Mouse (Mus musculus) induced T-regulatory cell, adult 2 months (primary cell): ENCODE results near the gene Atp10a.
A peak's percentile ranks its signal among the peaks of the same experiment; 100 is the strongest.

Experiments
- DNase-seq: peaks from one replicate; pipeline ENCODE4 v3.0.0-alpha.2; 2012; ENCODE audit warnings: low read depth

The Atp10a gene

DNA sequence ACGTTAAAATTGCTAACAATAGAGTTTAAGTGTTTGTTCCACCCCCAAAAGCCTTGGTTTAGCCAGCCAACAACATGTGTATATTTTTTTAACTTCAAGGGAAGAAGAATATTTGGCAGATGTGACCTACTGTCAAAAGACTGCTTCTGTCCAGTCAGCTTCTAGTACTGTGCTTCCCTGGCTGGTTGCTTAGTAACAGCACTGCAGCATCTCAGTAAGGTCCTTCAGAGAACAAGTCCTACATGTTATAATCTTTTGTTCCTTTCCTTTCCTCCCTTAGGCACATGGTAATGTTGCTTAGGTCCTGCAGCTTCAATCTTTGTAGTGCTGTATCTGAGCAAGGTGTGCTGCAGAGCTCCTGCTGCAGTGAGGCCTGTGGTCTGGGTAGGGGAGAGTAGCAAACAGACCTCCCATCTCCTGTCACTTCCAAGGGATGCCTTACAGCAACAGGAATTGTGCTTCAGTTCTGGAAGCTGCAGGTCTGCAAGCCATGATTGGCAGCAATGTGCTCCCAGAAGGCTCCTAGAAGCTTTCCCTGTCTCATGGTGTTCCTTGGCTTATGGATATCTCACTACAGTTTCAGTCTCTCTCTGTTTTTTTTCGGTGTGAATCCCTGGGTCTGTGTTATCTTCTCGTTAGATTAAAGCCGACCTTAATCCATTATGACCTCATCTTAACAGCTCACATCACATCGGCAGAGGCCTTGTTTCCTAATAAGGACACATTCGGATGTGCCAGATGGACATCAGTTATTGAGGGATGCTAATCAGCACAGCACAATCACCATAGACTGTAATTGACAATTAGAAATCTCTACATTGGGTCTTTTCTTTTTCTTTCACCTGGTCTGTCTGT is 34.3 kb downstream of the Atp10a start:
- no peak for DNase-seq

DNA sequence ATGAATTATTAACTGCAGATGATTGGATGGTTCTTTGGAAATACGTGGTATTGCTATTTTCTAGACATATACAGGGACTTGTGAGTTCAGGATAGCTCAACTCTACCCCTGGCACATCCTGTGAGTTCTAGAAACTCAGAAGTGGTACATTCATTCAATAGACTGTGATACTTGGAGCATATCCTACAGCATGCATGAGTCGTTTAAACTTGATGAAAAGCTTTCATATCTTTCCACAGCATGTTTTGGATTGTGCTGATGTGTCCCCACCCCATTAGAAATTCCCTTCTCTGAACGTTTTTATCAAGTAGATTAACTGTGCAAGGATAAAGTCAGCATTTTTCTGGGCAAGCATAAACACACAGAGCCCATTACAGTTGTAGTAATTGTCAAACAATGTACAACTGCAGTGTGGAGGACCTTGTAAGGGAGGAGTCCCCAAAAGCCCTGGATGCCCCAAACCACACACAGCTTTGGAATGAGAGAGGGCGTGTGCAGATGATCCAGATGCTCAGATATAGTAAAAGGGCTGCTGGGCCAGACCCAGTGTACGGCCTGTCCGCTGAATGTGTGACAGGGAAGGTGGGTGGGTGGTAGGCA is 35.1 kb downstream of the Atp10a start:
- no peak for DNase-seq

DNA sequence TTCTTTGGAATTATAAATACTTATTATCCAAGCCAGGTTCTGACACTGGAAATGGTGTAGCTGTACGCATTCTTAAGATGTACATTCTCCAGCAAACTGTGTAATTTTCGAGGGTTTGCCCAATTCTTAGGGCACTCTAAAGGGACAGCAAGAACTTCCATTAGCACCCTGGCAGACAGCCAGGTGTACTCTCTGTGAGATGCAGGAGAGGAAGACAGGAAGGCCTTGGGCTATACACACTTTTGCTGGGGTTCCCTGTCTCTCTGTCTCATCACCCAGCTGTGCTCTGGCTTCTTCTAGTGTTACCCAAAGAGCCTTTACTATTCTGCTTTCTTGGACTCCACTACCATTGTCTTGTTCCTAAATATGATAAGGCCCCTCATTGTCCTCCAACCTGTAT is 36.7 kb downstream of the Atp10a start:
- DNase-seq, result no peak

DNA sequence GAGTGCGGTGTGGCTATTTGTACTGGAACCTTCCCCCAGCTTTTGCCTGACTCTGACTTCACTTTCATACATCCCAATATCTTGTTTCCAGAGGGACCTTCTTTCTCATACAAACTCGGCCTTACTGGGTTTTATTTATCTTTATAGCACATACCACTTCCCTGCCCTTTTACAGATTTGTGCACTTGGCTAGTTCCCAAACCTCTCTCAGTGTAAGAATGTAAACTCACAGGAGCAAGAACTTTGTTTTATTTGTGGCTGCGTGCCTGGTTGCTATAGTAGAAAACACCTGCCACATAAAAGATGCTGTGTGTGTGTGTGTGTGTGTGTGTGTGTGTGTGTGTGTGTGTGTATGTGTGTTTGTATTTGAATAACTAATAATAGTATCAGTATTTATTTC is 37.4 kb downstream of the Atp10a start:
- no peak for DNase-seq

DNA sequence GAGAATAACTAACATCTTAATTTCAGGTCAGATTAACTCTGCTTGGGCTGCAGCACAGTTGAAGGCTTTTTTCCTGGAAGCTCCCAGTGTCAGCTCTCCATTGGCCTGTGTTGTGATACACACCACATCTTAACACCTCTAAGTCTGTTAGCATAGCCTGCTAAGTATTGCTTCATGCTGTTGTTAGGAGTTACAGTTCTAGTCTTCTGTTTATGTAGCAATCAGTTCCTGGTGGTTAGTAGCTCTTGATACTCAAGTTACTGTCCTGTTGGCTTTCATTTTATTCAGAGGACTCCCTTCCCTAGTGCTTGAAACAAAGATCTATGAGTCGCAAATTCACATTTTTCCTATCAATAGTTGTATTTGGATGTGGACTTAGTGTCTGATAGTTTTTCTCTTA is 39.7 kb downstream of the Atp10a start:
- no peak for DNase-seq

DNA sequence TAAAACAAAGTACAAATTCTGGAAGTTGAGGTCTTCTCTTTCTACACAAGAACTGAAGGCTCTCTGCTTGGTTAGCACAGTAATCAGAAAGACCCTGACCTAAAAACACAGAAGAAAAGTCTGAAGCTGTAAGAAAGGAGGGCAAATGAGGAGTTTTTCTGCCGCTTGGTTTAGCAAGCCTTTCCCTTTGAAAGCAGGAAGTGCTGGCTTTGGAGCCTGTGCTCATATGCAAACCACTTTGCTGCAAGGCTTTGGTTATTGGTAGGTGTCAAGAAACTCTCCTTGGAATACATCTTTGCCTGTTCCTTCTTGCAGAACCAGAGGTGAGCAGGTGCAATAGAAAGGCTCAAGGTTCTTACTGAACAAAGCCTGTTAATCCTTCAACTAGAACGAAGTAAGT is 41.1 kb downstream of the Atp10a start:
- DNase-seq, result peak; percentile 43

DNA sequence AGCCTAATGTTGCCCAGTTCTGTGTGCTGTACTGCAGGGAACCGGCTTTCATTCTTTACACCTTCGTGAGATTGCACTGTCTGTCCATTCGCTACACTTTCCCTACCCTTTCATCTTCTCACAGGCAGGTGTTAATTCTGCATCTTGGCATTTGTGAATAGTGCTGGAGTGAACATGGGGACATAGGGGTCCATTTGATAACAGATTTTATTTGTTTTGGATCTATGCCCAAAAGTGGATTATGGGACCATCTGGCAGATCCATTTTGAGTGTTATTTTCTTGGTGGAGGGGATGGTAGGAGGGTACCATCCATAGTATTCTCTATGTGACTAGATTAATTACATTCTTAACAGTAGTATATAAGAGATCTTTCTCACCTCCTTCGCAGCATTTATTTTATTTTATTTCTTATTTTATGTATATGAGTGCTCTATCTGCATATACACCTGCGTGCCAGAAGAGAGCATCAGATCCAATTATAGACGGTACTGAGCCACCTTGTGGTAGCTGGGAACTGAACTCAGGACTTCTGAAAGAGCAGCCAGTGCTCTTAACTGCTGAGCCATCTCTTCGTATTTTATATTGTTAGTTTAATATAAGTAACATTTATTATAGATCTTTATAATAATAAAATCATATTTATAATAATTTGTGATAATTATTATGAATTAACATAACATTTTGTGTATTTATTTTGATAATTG is 42.9 kb downstream of the Atp10a start:
- DNase-seq, result peak; percentile 31

DNA sequence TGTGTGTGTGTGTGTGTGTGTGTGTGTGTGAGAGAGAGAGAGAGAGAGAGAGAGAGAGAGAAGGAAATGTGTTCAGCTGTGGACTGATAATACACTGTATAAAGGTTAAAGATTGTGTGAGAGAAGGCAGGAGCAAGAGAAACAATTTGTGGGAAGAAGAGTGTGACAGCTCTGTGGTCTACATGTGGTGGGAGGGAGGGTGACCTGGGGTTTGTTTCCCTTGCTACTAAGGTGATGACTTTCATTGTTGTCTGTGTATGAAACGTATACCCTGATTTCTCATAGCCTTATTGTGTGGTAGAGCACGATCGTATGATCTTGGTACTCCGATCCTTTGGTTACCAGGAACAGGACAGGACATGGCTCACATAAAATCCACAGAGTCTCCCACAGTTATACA is 45.3 kb downstream of the Atp10a start:
- peak; percentile 42 for DNase-seq

DNA sequence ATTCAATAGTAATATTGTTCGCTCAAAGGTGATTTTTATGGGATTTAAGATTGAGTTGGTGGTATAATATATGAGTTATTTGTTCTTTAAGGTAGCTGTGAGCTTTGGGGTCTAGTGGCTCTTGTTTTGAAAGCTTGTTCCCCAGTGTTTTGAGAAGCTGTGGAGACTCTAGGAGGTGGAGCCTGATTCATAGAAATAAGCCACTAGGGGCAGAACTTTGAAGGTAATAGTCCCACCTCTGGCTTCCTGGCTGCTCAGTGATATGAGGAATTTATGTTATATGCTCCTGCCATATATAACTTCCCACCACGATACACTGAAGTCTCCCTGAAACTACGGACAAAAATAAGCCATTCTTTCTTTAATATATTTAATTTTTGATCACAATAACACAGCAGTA is 49.2 kb downstream of the Atp10a start:
- DNase-seq, result no peak

DNA sequence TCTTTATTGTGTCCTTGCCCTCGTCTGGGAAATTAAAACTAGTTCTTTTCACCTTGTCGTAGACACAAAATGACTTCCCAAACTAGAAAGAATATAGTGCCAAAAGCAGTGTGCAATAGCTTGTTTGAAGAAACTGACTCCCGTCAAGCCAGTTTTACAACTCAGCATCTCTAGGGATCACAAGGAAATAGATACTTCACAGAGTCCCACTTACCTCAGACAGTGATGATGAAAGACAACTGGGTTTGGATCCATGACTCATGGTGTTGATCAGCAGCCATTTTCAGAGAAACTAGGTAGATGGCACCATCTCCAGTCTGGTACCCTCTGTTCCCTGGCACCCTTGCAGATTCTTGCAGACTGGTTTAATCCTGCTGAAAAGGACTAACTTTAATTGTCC is 53.3 kb downstream of the Atp10a start:
- DNase-seq, result no peak

DNA sequence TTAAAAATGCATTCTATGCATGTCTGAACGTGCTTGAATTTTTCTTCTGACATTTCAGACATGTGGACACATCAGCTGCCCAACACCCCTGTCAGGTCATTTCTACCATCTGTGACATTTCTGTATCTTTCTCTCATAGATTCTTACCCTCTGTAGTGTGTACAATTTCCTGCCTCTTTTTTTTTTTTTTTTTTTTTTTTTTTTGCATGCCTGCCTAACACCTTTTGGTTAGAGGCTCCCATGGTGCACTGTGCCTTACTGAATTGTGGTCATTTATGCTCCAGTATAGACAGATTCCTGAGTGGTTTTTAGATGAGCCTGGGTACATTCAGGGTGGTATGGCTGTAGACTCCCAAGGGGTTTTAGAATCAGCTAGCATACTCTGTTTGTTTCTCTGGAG is 54.3 kb downstream of the Atp10a start:
- peak; percentile 49 for DNase-seq

DNA sequence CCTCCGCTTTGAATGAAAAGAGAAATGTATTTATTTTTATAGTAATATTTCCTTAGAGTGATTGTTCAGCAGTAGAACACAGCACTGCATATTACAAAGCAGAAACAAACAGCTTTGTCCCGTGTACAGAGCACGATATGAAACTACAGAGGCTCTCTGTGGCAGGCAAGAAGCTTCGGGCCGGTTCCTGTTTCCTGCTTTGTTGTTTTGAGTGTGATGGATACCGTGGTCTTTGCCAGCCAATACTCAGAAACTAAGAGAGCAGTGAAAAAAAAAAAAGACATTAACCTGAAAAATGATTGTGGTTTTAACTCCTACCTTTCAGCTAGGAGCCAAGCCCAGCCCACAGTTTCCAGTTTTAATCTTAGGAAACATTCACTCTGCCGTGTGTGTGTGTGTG is 55.8 kb downstream of the Atp10a start:
- DNase-seq, result peak; percentile 76

DNA sequence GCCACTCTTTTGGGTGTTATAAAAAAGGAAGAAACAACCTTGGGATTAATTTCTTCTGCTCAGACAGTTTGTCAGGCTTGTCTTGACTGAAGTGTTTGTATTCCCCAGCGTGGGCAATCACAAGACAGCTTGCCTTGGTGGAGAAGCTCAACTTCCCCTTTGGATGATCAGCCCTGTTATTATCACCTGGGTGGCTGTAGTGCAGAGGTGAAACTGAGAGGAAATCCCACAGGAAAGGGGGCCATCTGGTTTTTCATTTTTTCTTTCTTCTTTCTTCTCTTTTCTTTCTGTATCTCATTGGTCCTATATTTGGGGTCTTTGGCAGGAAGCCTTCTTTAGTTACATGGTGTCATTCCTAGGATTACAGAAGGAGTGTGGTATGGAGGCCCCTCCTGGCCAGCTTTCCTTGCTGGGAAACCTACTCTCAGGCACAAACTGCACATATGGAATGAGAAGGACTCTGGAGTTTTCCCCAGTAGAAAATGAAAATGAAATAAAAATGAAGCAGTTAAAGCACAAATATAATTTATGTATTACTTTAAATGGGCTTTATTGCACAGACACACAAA is 59.7 kb downstream of the Atp10a start:
- DNase-seq, result no peak

DNA sequence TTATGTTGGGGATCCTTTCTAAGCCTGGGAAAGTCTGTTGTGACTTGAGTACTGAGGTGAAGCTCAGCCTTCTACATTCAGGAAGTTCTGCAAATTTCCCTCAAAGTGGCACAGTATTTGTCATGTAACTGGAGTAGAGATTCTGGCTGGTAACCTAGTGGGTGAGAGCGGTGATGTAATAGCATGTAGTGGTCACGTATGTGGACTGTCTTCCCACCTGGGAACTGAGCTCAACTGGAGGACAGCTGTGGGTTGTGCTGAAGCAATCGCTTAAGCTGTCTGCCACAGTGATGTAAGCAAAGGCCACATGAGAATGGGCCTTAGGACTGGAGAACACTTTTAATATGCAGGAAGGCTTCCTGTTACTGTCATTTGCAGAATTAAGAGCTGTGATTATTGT is 60.7 kb downstream of the Atp10a start:
- no peak for DNase-seq

DNA sequence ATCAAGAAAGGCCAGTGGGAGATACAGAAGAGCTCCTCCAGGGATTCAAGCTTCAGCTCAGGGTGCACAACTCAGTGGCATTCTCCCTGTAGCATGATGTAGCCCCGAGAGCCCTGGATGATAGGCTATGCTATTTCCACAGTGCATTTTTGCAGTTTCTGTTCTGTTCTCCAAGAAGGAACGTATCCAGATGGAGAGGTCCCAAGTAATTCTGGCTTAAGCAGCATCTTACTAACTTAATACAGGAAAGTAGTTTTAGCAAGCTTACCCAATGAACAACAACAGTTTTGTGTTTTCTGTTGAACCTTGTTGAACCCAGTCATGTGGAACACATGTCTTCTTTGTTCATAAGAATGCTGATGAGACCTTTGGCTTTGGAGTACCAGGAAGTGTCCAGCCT is 62.6 kb downstream of the Atp10a start:
- no peak for DNase-seq

DNA sequence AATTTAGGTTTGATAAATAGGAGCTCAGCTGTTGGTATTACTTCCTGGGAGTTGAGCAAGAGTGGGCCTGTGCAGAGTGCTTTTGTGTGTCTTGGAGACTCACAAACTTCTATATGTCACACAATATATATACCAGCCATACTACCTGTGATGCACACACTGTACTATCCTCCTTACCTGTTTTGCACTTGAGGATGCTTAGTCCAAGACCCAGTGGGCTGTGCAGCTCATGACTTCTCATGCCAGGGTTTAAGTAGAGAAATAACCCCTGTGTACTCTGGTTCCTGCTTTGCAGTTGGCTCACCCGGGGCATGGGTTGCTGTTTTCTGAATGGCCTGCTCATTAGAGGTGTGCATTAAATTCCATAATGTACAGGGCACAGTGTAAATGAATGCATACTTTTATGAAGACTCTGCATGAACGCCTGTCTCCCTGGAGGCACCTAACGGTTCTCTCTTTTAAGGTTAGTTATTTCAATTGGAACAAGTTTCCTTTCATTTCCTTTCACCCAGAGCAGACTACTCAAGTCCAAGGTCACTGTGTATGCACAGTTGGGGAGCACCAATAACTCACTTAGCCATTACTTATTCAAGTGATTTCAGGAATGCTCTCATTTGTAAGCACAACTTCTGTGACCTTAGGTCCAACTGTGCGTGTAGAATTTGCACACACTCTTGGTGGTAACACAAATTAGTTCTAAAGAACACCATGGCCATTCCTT is 63.4 kb downstream of the Atp10a start:
- DNase-seq, result no peak

DNA sequence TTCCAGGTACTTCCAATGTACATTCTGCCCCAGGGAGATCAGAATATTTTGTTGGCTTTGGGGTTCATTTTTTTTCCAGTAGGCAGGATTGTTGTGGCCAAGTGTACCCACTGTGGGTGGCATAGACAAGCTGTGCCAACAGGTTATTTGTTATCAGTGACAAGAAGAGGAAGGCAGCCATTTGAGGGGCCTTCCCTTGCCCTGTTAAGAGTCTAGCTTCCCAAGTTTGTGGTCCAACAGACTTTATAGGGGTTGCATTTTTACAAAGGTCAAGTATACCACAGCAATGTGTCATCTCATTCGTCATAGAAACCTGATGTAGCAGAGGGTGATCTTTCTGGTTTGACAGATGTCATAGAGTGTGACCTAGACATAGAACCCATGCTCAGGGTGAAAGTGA is 66.3 kb downstream of the Atp10a start:
- DNase-seq, result no peak

DNA sequence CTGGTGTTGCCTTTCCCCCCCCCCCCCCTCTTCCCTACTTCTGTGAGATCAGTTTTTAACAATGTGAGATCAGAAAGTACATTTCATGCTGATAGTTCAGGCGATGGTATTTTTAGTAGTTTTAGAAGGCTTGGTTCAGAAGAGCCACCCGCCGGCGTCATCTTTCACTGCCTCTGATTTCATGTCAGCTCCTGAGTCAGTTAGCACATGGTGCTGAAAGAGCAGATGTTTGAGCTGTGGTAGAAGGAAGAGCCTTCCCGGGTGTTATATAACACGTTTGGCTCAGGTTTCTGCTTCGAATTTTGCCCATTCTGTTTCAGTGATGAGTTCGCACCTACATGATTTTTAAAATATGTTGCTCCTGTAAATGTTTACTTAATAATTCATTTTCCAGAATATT is 74.2 kb downstream of the Atp10a start:
- no peak for DNase-seq

DNA sequence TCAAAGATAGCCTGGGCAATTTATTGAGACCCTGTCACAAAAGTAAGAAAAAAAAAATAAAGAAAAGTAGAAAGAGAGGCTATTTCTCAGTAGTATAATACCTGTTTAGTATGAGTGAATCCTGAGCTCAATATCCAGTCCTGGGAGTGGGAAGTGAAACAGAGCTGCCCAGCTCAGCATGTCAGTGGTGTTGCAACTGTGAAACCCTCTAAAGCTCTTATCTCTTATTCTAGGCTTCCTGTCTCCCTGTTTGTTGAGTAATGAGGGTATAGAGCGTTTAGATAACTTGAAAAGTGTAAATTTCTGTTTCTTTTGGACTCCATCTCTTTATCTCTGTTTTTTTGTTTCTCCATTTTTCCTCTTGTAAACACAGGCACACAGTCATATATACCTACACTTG is 74.9 kb downstream of the Atp10a start:
- DNase-seq, result peak; percentile 28

DNA sequence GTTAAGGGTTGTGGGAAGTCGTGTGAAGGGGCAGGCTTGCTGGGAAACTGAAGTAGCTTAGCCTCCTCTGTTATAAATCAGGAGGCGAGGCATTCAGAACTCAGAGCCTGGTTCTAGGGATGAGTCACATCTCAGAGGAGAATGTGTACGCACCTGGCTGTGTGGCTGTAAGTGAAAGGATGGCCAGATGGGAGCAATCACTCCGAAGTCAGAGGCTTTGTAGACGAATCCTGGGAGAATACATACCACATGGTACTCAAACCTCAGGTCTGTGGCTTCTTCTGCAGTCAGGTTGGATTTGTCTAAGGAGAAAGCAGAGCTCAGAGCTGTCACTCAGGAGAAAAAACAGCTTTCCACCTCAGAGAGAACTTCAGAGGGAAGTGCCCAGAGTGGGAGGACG is 76.4 kb downstream of the Atp10a start:
- DNase-seq, result no peak

DNA sequence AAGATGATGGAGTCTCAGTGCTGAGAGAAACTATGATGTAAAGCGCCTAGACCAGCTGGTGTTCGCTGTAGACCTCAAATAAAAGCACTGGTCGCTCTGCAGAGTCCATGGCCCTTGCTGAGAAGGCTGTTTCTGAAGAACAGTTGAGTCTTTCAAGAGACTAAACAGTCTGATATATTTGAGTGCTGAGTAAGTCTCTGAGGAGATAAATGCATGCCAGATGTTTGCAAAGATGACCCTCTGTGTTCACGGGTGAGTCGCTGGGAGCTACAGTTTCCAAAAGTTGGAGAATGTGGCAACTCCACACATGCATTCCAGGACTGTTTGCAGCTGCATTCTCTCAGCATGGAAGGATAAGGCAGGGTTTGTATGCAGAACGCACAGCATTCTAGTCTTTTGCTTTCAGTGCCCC is 77.5 kb downstream of the Atp10a start:
- DNase-seq, result no peak

DNA sequence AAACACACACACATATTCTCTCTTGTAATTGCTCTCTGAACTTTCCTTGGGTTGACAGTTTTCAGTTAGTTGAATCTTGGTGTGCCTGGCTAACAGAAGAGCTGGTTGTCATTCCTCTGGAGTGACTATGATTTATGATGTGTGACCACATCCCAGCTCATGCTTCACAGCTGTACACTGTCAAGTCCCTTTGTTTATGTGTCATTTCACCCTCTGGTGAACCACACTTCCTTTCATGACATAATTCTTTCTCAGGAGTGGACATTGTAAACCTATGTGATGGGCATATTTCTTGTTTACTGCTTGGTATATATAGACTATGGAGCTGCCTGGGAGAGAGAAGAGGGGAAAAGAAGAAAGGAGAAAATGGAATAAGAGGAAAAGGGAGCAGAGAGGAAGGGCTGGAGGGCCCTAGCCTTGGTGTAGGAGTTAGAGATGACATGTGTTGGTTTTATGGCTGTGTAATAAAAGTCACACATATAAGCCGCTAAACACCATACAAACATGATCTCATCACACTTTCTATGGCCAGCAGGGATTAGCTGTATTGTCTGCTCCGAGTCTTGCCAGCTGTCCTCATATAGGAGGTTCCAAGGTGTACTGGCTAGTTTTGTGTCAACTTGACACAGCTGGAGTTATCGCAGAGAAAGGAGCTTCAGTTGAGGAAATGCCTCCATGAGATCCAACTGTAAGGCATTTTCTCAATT is 81.0 kb downstream of the Atp10a start:
- no peak for DNase-seq
